Mouse (Mus musculus) left cerebral cortex, adult 9 months (tissue): ENCODE measurements around the gene Hid1.
"Not testable (repeated sequence)": the region's sequence is repeated elsewhere in the genome, so short reads cannot be mapped to it uniquely, and the experiment has no call there.

Experiments
- DNase-seq, 2 experiments: peaks; one replicate each; pipeline ENCODE4 v3.0.0; 2022; ENCODE audit warnings: low spot score in 2 of 2

Hid1 gene

DNA sequence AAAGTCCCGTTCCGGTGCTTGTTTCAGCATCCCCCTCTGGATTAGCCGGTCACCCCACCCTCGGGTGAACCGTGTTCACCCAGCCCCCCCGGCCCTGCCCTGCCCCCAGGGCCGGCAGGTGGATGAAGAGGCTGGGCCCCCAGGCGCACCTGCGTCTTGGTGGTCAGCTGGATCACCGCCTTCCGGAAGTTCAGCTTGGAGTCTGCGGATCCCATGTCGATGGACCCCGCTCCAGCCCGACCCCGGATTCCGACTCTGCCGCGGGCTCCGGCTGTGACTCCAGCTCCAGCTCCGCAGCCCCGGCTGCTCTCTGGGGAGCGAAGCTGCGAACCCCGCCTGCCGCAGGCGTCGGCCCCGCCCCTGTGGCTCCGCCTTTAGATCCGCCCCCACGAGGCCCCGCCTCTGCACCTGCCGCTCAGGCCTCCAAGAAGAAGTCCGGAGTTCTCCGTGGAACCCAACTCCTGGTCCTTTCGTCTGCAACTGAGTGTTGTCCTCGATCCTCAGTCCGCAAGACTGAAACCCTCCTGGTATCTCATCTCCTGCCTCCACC lies at the start of gene Hid1:
Gene Hid1 (minus strand): TSS at position 362 of the 550 bp plus-strand sequence.
- DNase-seq, result peak; percentile 48 to 85

DNA sequence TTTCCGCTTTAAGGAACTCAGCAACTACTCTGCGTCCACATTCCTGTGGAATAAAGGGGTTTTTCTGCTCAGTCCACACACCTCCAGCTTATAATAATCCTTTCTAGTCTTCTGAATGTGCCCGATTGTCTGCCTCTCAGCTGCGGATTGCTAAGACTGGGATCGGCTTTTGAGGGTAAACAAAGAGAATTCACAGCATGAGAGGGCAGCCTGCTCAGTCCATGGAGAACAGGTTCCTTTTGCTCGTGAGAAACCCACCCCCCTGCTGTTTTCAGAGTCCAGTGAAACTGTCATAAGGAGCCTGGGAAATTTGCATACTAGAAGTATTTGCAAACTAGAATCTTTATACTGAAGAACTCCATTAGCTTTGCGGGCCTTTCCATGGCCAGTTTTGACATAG lies 42.0 kb upstream of the Hid1 start:
- DNase-seq, result no peak

DNA sequence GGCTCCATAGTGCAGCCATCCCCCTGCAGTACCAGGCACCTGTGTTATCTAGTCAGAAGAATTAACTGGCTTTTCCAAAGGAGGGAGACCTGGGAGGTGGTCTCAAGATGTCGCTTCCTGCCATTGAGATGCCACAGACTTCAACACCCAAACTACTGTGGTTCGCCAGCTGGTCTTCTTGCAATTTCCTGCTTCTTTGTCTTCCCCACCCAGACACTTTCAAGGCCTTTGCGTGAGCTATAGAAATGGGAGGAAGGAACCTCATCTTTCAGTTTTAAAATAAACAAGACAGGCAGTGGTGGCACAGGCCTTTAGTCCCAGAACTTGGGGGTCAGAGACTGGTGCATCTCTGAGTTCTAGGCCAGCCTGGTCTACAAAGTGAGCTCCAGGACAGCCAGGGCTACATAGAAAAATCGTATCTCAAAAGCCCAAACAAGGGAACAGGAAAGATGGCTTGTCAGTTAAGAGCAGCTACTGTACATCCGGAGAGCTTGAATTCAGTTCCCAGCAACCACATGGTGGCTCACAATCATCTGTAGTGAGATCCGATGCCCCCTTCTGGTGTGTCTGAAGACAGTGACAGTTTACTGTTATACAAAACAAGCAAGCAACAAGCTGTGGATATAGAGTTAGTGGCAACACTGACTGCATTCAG lies 40.8 kb upstream of the Hid1 start:
- no peak for DNase-seq

DNA sequence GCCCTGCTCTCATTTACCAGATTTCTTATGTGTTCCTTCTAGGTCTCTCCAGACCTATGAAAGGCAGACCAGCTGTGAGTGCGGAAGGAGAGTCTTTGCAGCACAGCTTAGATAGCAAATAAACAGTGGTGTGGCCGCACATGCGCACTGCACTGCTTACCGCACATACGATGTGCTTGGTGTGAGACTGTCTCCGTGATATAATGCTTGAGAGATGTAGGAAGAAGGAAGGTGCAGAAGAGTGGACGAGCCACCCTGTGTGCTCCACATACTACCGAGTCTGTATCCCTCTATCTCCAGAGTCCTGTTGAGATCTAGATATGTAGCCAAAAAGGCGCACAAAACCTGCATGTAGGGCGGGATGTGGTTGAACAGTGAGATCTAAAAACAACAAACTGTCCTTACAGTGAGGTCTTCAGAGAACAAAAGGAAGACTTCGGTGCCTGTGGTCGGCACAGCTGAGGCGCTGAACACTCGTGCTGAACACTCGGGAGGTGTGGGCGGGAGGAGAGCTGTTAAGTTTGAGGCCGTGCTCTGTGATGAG lies 39.4 kb upstream of the Hid1 start:
- no peak for DNase-seq

DNA sequence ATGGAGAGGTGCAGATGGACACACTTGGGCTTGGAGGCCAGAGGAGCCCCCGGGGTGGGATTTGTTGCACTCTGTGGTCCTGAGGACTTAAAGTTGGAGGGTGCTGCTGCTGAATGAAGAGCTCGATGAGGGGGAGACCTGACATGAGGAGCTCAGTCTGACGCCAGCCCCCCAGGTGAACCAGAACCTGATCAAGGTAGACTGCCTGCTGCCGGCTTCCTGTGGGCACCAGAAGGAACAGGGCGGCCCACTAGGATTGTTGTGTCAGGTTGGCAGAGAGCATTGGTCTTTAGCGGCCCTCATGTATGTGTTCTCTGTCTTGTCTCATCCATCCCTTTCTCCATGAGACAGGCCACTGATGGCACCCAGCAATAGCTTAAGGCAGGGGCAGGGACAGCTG lies 38.2 kb upstream of the Hid1 start:
- no peak for DNase-seq

DNA sequence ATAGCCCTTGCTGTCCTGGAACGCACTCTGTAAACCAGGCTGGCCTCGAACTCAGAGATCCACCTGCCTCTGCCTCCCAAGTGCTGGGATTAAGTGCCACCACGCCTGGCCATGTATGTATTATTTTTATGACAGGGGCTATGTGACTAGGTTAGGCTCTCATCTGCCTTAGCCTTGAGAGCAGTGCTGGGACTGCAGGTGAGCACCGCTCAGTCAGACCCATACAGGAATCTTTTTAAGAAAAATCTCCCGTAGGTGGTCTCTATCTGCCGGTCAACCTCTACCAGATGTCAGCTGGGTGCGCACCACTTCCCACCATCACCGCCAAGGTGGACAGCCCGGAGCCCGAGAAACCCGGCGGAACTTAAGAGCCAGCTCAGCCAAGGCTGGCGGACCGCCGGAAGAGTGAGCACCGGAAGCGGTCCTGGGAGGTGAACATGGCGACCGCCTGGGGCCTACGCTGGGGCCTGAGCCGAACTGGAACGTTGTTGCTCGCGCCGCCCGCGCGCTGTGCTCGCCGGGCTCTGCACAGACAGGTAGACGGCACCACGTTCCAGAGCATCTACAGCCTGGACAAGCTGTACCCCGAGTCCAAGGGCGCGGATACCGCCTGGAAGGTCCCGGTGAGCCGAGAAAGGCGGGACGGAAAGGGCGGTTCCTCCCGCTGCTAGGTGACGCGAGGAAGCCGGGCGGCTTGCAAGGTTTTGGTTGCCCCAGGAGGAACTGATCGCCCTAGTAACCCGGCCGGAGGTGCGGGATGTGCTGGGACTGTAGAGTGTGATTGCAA lies 36.0 kb upstream of the Hid1 start, which contains the start of gene Mrpl58:
Gene Mrpl58 (plus strand): TSS at position 415 of the 787 bp plus-strand sequence.
- peak in 1 of 2 experiments; percentile 87 for DNase-seq

DNA sequence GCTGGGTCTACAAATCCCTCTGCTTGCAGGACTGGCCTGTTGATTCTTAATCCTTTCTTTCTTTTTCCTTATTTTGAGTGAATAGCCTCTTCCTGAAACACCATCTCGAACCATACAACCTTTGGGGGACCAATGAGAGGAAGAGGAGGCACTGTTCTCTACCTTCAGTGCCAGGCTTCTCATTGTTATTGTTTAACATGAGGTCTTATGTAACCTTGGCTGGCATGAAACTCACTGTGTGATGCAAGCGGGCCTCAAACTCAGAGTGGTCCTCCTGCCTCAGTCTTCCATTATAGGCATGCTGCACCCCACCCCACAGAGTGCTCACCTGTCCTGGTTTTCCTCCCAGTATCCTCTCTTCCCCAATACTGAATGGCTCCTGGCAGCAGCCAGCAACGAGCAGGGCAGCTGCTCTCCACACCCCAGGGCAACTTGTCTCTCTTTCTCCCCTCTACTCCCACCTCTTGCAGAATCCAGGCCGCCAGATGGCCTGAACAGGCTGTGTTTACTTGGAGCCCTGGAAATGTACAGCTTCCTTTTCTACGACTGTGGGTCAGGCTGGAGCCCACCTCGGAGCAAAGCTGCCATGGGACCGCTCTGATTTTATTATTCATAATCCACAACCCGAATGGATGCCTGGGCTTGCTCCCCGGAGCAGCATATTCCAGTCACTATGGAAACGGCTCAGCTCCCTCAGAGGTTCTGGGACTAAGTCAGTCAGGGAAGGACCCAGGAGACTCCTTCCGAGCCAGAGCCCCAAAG lies 33.3 kb upstream of the Hid1 start:
- DNase-seq, result peak in 1 of 2 experiments; percentile 64

DNA sequence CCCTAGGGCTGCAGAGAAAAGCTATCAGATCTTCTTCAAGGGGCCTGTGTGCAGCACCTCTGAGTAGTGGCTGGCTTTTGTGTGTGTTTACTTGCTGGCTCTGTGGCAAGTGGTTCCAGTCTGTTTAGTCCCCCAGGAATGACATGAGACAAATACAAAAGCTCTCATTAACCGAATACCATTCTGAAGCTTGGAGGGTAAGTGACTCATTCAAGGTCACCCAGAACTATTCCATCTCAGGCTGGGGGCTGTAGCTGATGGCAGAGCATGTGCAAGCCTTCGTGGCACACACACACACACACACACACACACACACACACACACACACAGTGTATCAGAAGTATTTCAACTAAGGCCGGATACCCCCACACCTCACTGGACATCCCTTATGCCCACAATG lies 32.6 kb upstream of the Hid1 start:
- no peak for DNase-seq

DNA sequence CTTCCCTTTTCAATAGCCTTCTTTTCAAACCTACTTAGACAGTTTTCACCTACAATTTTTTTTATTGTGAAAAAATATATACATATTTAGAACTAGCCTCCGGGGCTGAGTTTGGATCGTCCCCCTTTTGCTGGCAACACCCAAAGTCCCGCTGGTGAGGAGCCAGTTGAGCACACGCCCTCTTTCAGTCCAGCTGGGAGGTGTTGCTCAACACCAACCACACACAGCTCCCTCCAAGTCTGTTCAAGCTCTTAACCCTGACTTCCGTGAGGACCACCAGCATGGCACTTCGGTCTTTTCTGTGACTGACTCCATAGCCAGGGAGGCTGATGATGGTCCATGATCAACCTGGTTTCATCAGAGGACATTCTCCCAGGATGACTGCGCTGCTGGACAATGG lies 30.5 kb upstream of the Hid1 start:
- no peak for DNase-seq

DNA sequence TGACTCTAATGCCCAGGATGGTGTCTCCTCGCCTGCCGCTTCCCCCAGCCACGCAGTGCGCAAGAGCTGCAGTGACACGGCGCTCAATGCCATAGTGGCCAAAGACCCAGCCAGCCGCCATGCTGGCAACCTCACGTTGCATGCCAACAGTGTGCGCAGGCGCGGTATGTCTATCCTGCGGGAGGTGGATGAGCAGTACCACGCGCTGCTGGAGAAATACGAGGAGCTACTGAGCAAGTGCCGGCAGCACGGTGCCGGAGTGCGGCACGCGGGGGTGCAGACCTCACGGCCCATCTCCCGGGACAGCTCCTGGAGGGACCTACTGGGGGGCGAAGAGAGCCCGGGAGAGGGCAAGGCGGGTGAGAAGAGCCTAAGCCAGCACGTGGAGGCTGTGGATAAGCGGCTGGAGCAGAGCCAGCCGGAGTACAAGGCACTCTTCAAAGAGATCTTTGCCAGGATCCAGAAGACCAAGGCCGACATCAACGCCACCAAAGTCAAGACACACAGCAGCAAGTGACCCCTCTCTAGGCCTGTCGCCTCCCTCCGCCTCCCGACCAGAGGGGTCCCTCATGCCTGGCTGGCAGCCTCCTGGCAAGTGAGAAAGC lies 26.3 kb upstream of the Hid1 start:
- DNase-seq, result no peak

DNA sequence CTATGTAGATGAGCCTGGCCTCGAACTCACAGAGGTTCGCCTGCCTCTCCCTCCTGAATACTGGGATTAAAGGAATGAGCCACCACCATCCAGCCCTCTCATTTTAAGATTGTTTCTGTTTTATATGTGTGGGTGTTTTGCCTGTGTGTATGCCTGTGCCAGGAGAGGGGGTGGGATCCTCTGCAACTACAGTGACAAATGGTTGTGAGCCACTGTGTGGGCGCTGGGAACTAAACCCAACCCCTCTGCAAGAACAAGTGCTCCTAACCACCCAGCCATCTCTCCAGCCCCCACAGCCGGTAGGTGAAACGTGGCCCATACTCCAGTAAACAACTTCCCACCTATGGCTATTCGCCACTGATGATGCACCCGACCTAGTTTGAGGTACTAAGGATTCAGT lies 23.8 kb upstream of the Hid1 start:
- DNase-seq, result no peak

DNA sequence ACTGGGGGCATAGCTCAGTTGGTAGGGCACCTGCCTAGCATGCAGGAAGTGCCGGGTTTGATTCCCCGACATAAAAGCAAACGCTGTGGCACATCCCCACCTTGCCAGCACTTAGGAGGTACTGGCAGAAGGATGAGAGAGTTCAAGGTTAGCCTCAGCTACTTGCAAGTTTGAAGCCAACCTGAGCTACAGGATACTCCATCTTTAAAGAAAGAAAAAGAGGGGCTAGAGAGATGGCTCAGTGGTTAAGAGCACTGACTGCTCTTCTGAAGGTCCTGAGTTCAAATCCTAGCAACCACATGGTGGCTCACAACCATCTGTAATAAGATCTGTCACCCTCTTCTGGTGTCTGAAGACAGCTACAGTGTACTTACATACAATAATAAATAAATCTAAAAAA lies 19.3 kb upstream of the Hid1 start:
- not testable (repeated sequence) for DNase-seq

DNA sequence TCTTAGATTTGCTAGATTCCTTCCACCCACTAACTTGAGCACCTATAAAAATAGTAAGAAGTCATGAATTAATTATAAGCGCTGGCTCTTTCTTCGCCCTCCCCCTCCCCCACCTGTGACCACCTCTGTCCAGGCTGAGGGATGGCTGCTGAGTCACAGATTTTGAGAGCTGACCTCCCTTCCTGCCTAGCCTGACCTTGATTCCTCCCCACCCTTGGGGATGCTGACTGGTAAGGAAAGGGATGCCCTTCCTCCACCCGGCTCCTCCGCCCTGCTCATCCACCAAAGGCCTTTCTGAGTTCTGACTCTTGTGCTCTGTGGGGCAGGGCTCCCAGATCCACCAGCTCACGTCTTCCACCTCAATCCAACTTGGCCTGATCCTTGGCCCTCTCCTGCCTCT lies 17.0 kb upstream of the Hid1 start:
- no peak for DNase-seq

DNA sequence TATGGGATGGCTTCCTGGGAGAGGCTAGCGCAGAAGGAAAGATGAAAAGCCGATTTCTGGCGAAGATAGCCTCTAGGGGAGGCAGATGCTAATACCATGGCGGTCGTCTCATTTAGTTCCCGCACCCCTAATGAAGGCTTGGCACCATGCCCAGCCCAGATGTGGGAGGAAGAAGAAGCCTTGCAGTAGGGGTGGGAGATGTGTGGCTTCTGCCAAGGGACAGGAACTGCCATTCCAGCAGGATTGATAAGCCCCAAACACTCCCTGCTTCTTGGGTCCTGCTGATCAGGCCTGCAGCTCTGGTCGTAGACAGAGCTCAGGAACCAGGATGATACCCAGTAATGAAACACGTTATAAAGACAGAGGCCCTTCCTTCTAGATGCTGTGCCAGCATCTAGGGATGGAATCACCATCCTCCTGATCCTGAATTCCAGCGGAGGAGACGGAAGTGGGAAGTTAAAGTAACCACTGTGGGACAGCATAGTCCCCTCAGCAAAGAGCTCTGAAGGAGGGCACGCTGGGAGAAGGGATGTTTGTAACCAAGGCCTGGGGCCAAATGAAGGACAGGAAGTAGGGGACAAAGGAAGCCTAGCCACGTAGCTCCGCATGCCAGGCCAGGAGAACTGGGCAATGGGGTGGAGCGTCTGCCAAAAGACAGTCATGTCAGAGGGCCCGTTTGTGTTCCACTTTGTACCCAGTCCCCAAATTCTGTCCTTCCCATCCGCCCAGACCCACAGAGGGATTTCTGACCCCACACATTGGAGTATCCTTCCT lies 16.3 kb upstream of the Hid1 start:
- DNase-seq, result peak in 1 of 2 experiments; percentile 65

DNA sequence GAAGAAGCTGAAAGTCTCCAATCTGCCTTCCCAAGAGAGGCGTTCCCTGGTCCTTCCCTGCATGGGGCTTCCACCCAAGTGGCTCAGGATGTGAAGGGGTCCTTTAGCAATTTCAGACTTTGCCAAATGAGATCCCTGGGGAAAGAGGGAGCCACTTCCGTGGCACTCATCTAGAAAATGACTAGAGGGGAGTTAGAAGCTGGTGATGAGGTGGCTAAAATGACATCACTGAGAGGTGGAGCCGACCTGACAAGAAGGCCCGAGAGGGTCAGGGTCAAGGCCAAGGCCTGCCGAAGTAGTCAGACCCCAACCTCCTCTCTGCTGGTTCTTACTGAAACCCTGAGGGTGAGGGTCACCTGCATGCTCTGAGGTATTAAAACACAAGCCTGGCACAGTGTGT lies 15.3 kb upstream of the Hid1 start:
- no peak for DNase-seq

DNA sequence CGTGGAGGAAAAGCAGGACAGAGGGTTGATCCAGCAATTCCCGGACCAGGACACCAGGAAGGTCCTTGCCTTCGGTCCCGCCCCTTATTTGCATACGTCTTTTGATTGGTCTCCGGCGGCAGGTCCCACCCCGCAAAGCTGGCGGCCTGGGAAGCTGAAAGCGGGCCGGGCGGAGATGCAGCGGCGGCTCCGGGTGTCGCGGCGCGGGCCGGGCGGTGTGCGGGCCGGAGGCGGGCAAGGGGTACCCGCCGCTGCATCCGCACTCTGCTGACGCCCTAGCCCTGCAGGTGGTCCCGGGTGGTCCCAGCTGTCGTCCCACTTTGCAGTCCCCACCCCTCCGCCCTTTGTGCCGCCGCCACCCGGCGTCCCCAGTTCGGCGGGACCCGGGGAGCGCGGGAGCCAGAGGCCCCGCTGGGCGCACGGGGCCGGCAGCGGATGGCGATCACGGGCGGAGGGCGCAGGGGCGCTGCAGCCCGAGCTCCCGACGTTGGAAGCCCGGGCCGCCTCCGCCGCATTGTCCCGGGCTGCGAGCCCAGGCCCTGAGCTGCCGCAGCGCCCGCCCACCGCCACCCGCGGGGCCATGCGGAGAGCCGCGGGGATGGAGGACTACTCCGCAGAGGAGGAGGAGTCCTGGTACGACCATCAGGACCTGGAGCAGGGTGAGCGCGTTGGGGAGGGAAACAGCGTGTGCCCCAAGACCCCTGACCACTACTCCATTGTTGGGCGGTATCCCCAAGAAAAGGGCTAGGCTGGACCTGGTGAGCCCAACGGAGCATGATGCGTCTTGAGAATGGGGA lies 14.4 kb upstream of the Hid1 start, which contains the start of gene Cdr2l:
Gene Cdr2l (plus strand): TSS at position 174 of the 797 bp plus-strand sequence.
- DNase-seq, result peak in 1 of 2 experiments; percentile 88

DNA sequence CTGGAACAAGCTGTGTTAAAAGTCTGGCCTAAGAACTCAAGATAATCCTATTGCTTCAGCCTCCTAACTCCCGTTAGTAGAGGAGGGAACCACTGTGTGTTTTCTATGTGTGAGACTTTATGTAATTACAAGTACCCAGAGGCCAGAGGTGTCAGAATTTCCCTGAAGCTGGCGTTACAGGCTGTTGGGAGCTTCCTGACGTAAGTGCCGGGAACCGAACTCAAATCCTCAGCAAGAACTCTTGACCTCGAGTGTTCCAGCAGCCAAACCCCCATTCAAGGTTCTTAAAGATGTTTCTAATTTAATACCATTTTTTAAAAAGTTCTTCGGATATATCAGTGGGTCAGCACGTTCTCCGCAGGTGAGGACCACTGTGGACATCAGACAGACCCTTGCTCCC lies 13.7 kb upstream of the Hid1 start:
- DNase-seq, result no peak

DNA sequence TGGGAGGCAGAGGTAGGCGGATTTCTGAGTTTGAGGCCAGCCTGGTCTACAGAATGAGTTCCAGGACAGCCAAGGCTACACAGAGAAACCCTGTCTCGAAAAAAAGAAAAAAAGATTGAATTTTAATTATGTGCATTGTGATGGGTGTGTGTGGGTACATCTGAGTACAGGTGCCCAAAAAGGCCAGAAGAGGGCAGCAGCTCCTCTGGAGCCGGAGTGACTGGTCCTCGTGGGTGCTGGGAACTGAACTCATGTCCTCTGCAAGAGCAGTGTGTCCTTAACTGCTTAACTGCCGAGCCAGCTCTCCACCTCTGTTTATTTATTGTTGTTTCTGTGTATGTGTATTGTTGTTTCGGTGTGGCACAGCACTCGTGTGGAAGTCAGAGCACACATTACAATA lies 10.3 kb upstream of the Hid1 start:
- DNase-seq, result no peak

DNA sequence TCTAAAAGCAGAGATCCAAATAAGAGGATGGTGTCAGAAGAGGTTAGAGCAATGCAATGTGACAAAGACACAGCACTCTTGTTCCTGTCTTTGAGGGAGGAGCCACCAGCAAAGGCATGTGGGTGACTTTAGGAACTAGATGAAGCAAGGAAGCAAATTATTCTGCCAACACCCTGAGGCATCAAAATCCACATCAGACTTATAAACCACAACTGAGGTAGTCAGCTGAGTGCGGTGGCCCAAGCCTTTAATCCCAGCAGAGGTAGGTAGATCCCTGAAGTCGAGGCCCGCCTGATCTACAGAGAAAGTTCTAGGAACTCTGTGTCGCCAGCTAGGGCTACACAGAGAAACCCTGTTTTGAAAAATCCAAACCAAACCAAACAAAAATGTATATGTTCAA lies 9.7 kb upstream of the Hid1 start:
- DNase-seq, result no peak

DNA sequence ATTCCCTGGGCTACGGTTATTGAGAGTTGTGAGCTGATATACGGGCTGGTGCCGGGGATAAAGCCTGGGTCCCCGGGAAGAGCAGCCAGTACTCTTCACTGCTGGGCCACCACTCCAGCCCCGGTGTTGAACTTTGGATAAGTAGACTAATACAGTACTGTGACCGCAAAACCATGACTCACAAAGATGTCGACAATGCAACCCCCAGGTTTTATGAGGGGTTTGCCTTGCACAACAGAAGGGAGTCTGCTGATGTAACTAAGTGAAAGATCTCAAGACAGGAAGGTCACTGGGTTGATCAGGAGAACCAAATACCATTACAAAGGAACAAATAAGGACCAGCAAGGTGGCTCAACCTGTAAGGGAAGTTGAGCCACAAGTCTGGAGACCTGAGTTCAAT lies 9.2 kb upstream of the Hid1 start:
- no peak for DNase-seq
